Mouse (Mus musculus) CH12.LX (cell line): ENCODE results near the gene Fah.

Experiments
- CTCF ChIP-seq, 2 experiments: IDR thresholded peaks in 1 of 2; conservative IDR thresholded peaks in 1 of 2; 2 replicates each; pipeline ENCODE4 v1.5.1; 2011 to 2012; ENCODE audit warnings: low read depth in 2 of 2, low read length in 2 of 2, improper control_type of control experiment in 1 of 2, inconsistent platforms in 1 of 2, mild to moderate bottlenecking in 1 of 2, moderate library complexity in 1 of 2
- POLR2A ChIP-seq: IDR thresholded peaks from 2 replicates; pipeline ENCODE4 v1.6.1; 2011; ENCODE audit warnings: low read depth, mild to moderate bottlenecking, improper control_type of control experiment, low read length
- USF2 ChIP-seq: conservative IDR thresholded peaks from 2 replicates; pipeline ENCODE4 v1.6.1; 2011; ENCODE audit warnings: low read depth, low read length, improper control_type of control experiment

DNA sequence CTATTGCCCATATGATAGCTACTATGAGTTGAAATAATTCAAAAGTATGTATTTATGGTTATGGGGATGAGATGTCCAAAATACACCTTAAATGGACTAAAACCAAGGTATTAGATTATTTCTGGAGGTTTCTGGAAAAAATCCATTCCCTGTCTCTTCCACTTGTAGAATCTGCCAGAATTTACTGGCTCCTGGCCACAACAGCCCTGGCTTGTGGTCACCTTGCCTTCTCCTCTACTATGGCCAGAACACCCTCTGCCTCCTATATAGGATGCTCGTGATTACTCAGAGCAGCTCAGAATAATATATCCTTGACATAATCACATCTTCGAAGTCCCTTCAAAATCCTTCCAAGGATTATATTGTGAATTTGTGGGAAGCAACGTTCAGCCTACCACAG is 42.3 kb downstream of the Fah start:
- TF ChIP-seq POLR2A: no peak
- TF ChIP-seq CTCF (conservative IDR thresholded peaks at IDR 0.05 in 1 of 2, IDR thresholded peaks at IDR 0.05 in 1 of 2; ENCODE audit: low read depth in 2 of 2, low read length in 2 of 2): no peak
- TF ChIP-seq USF2: no peak
